Mouse (Mus musculus): Measurements from ENCODE around the gene Itm2c.

DNA sequence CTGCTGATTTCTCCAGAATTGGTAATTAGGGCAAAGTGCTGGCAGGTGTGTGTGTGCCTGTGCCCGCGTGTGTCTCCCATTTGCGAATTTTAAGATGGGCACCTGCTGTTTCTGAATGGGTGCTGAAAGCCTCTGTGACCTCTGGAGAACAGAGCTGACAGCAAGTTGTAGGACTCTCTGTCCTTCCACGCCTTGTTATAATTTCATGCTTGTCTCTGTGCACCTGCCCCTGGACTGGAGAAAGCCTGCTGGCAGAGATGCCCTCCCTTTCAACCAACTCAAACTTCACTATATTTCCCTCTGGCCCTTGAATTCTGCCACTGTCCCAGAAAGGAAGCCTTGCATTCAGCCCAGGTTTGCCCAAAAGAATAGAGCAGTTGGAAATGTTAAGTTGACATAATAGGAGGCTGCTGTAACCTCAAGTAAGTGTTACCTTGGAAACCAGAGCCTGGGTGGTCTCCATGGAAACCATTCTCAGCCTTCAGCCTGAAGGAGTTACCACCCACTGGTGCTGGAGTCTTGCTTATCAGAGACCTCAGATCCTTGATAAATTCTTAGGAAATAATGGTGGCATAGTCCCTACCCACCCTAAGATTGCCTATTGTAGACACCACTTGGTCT, 22.9 kb downstream of the Itm2c start:
- TF ChIP-seq POLR2A (IDR thresholded peaks at IDR 0.05; ENCODE audit: extremely low read depth, insufficient read depth, low read length) = no peak
- TF ChIP-seq CTCF (IDR thresholded peaks at IDR 0.05; ENCODE audit: extremely low read depth, insufficient read depth, low read length) = no peak
